Mouse (Mus musculus) v-Abl transformed pro-B cells (cell line): ENCODE measurements around the gene Pds5b.
"Not testable (repeated sequence)": the region's sequence is repeated elsewhere in the genome, so short reads cannot be mapped to it uniquely, and the experiment has no call there.

ENCODE experiments used
- in situ Hi-C, 2 experiments: fragments of 400-800 bp; cut with MboI; formaldehyde crosslinking; loops; one replicate each; pipeline ENCODE4 v1.15.1; 2025; ENCODE audit not compliant: unreplicated experiment in 2 of 2

The Pds5b gene

GRCm38 (mm10) chr5:150673153-150673835 lies at the start of gene Pds5b:
TSS of gene Pds5b (plus strand) at chr5:150673739.
- in situ Hi-C loops: loop anchor here (5.0 kb wide), 3 partner anchors 34 to 694 kb away; no protein-coding TSS in a partner anchor

- in situ Hi-C loops: no loop called here
Measured at GRCm38 (mm10) chr5:150625528-150625927, 48.0 kb upstream of the Pds5b start.

DNA sequence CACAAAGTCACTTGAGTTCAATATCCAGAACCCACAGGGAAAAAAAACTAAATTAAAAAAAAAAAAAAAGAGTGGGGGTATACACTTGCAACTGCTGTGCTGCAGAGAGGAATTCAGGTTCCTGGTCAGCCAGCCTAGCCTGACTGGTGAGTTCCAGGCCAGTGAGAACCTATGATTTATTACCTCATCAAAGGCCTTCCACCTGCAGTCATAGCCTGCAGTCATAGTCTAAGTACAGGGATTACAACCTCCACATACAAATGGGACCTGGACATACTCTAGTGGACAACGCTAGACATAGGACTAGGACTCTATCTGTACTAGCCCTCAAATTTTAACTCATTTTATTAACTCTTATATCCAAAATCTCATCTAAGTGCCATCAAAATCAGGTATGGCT lies 44.3 kb upstream of the Pds5b start:
- in situ Hi-C loops: no loop called here

DNA sequence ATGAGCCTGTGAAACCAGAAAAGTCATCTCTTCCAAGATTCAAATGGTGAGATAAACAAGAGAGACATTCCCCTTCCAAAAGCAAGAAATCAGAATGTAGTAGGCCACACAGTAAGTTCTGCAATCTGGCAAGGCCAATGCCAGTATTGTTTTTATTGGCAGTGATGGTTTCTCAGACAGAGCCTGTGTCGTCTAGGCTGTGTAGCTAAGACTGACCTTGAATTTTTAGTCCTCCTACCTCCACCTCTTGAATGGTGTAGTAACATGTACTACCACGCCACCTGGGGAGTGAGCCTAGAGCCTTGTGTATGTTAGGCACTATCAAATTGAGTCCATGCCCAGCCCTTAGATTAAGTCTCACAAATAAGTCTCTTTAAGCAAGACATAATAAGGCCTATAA lies 43.8 kb upstream of the Pds5b start:
- in situ Hi-C loops: no loop called here

- in situ Hi-C loops: loop anchor here (5.0 to 10.0 kb wide), 2 partner anchors 47 to 49 kb away; partner anchors contain the start of gene N4bp2l1 (in 1 of the 2)
Measured at GRCm38 (mm10) chr5:150641440-150641839, 32.1 kb upstream of the Pds5b start.

- in situ Hi-C loops: loop anchor here (5.0 to 10.0 kb wide), 2 partner anchors 49 to 51 kb away; partner anchors contain the start of gene N4bp2l1 (in 1 of the 2)
Measured at GRCm38 (mm10) chr5:150643390-150643789, 30.1 kb upstream of the Pds5b start.

- in situ Hi-C loops: loop anchor here (5.0 to 10.0 kb wide), 2 partner anchors 50 to 53 kb away; partner anchors contain the start of gene N4bp2l1 (in 1 of the 2)
Measured at GRCm38 (mm10) chr5:150644926-150645325, 28.6 kb upstream of the Pds5b start.

GRCm38 (mm10) chr5:150652578-150652977 lies 21.0 kb upstream of the Pds5b start:
- in situ Hi-C loops: no loop called here

- in situ Hi-C loops: no loop called here
Measured at GRCm38 (mm10) chr5:150654548-150654947, 19.0 kb upstream of the Pds5b start.

DNA sequence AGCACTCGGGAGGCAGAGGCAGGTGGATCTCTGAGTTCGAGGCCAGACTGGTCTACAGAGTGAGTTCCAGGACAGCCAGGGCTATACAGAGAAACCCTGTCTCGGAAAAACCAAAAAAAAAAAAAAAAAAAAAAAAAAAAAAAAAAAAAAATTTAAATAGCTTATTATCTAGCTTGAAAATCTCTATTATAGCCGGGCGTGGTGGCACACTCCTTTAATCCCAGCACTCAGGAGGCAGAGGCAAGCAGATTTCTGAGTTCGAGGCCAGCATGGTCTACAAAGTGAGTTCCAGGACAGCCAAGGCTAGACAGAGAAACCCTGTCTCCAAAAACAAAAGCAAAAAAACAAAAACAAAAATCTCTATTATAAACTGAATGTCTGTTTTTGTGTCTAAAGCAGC lies 14.1 kb upstream of the Pds5b start:
- in situ Hi-C loops: not testable (repeated sequence)

GRCm38 (mm10) chr5:150660296-150660695 lies 13.2 kb upstream of the Pds5b start:
- in situ Hi-C loops: loop anchor here (5.0 to 10.0 kb wide), 3 partner anchors 63 to 545 kb away; partner anchors contain the start of genes Fry (in 1 of the 2) and N4bp2l1 (in 1 of the 2)

- in situ Hi-C loops: loop anchor here (5.0 to 10.0 kb wide), 3 partner anchors 67 to 549 kb away; partner anchors contain the start of genes Fry (in 1 of the 2) and N4bp2l1 (in 1 of the 2)
Measured at GRCm38 (mm10) chr5:150663926-150664325, 9.6 kb upstream of the Pds5b start.

DNA sequence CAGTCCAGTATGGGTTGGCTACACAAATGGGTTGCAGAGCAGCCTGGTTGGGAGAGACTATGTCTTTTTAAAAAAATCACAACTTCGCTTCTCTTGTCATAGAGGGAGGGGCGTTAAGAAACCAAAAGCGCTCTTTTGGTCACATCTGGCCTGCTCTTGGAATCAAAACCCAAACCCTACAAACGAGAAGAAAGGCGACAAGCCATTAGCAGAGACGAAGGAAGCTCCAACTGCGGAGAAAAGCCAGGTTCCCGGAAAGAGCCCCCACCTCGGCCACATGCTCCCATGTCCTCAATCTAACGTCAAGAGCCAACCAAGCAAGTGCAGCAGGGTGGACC lies 8.8 kb upstream of the Pds5b start:
- in situ Hi-C loops: loop anchor here (5.0 to 10.0 kb wide), 7 partner anchors 67 to 550 kb away; partner anchors contain the start of genes Brca2 (in 2 of the 2), Fry (in 2 of the 2) and N4bp2l1 (in 1 of the 2)

DNA sequence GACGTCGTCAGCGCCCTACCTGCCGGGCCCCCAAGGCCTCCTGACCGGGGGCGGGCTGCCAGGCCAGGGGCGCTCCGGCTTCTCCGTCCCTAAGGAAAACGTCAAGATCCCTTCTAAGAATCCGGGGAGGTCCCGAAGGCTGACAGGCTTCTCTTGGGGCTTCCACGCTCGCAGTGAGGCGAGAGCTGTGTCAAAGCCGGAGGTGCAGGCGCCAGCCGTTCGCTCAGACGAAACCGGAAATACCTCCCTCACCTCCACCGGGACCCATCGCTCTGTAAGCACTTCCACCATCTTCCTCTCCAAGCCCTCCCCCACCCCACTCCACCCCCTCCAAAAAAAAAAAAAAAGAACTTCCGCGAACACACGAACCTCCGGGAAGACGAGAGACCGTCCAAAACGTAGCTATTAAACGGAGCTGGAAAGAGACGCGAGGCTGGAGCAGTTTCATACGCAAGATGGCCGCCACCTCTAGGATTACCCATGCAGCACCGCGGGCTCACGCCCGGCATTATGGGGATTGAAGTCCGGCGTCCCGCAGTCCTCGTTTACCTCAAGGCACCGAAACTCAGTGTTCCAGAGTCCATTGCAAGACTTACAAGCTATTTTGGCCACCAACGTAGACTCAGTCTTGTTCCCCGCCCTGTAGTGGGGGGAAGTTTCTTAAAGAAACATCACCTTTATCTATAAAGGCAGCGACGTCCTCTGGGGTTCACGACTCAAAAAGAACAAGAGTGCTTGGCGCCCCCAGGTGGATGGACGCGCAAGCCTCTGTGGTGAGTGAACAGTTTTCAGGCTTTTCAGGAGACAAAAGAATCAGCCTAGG lies 8.2 kb upstream of the Pds5b start:
- in situ Hi-C loops: loop anchor here (5.0 to 10.0 kb wide), 6 partner anchors 111 to 551 kb away; partner anchors contain the start of genes Brca2 (in 2 of the 2) and Fry (in 2 of the 2)

DNA sequence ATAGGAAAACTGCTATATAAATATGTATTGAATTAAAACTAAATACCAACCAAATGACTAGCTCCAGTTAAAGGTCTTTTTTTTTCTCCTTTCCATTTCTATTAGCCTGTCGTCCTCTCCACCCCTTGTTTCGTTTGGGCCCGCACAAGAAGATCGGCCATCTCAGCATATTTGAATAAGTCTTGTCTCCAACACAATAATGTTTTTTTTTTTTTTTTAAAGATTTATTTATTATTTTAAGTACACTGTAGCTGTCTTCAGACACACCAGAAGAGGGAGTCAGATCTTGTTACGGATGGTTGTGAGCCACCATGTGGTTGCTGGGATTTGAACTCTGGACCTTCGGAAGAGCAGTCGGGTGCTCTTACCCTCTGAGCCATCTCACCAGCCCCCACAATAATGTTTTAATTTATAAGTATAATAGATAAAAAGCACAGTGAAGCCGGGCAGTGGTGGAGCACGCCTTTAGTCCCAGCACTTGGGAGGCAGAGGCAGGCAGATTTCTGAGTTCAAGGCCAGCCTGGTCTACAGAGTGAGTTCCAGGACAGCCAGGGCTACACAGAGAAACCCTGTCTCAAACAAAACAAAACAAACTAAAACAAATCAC lies 7.3 kb upstream of the Pds5b start, which contains the start of gene N4bp2l2:
TSS of gene N4bp2l2 (minus strand) at position 51 of the 607 bp plus-strand sequence.
- in situ Hi-C loops: loop anchor here (5.0 to 10.0 kb wide), 6 partner anchors 111 to 551 kb away; partner anchors contain the start of genes Brca2 (in 2 of the 2) and Fry (in 2 of the 2)

DNA sequence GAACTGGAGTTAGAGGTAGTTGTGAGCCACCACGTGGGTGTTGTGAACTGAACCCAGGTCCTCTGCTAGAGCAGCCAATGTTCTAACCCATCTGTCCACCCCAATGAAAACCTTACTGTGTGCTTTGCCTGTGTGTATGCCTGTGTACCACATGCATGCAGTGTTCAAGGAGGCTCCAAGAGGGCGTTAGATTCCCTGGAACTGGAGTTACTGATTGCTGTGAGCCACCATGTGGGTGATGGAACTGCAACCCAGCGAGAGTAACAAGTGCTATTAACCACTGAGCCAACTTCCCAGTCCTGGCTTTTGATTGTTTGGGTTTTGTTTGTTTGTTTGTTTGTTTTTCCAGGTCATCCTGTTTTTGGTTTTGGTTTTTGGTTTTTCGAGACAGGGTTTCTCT lies 4.8 kb upstream of the Pds5b start:
- in situ Hi-C loops: loop anchor here (5.0 to 10.0 kb wide), 6 partner anchors 114 to 554 kb away; partner anchors contain the start of genes Brca2 (in 2 of the 2) and Fry (in 2 of the 2)

- in situ Hi-C loops: loop anchor here (5.0 kb wide), 3 partner anchors 35 to 695 kb away; no protein-coding TSS in a partner anchor
Measured at GRCm38 (mm10) chr5:150672343-150672742, 1.2 kb upstream of the Pds5b start.

DNA sequence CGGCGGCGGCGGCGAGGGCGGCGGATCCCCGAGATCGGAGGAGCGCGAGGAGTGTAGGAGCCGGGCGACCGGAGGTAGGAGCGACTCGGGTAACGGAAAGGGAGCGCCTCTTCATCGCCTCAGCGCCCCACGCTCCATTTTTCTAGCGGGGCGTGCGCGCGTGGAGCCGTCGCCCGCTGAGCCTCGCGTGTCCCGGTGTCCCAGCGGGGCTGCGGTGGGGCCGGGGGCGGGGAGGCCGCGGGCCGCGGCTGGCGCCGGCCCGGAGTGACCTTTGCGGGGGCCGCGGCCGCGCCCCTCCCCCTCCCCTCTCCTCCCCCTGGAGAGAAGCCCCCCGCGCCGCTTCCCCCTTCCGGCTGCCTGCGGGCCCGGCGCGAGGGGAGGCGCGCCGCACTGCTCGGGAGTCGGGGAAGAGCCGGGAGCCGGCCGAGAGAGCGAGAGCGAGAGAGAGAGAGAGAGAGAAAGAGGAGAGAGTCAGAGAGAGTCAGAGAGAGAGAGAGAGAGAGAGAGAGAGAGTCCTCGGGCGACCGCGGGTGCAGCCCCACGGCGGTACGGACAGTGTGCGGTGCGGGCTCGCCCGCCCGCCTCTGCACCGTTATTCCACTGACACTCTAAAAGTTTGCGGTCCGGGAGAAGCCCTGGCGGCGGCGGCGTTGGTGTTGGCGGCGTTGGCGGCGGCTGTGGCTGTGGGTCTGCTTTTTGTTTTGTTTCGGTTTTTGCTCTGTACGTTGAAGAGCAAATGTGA lies 512 bp downstream of the Pds5b start:
- in situ Hi-C loops: loop anchor here (5.0 kb wide), 3 partner anchors 33 to 693 kb away; no protein-coding TSS in a partner anchor

GRCm38 (mm10) chr5:150674866-150675265 lies 1.3 kb downstream of the Pds5b start:
- in situ Hi-C loops: loop anchor here (5.0 kb wide), 3 partner anchors 32 to 692 kb away; no protein-coding TSS in a partner anchor
